Mouse (Mus musculus) T-helper 17 cell (primary cell): Measurements from ENCODE around the gene Celf2.

Experiments used
- in situ Hi-C, 2 experiments: fragments of 300-600 bp; cut with MboI, MseI; formaldehyde crosslinking; loops; 1 replicate in 1 of 2; 2 replicates in 1 of 2; pipeline ENCODE4 v1.15.1; 2025; ENCODE audit warnings: high pct_unique_total_duplicates in 2 of 2

The Celf2 gene

GRCm38 (mm10) chr2:6565175-6565574 lies 944.2 kb downstream of the Celf2 start:
- in situ Hi-C loops: no loop called here

DNA sequence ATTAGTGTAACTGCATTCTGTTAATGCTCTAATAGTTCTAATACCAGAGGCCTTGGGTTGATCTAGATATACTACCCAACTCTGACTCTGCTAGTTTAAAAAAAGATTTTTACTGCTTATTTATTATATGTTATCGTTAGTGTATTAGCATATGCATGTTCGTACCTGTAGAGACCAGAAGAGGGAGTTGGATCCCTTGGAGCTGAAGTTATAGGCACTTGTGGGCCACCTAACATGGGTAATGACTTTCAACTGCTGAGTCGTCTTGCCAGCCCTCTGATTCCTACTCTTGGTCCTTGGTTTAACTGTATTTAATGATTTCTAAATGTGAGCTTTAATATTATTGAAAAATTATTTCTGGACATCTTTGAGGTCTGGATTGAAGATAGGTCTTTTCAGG lies 948.0 kb downstream of the Celf2 start:
- in situ Hi-C loops: no loop called here

GRCm38 (mm10) chr2:6560802-6561201 lies 948.6 kb downstream of the Celf2 start:
- in situ Hi-C loops: no loop called here

GRCm38 (mm10) chr2:6559581-6559980 lies 949.8 kb downstream of the Celf2 start:
- in situ Hi-C loops: loop anchor here in 1 of 2 experiments (5.0 to 10.0 kb wide), 2 partner anchors 33 to 135 kb away; no protein-coding TSS in a partner anchor

DNA sequence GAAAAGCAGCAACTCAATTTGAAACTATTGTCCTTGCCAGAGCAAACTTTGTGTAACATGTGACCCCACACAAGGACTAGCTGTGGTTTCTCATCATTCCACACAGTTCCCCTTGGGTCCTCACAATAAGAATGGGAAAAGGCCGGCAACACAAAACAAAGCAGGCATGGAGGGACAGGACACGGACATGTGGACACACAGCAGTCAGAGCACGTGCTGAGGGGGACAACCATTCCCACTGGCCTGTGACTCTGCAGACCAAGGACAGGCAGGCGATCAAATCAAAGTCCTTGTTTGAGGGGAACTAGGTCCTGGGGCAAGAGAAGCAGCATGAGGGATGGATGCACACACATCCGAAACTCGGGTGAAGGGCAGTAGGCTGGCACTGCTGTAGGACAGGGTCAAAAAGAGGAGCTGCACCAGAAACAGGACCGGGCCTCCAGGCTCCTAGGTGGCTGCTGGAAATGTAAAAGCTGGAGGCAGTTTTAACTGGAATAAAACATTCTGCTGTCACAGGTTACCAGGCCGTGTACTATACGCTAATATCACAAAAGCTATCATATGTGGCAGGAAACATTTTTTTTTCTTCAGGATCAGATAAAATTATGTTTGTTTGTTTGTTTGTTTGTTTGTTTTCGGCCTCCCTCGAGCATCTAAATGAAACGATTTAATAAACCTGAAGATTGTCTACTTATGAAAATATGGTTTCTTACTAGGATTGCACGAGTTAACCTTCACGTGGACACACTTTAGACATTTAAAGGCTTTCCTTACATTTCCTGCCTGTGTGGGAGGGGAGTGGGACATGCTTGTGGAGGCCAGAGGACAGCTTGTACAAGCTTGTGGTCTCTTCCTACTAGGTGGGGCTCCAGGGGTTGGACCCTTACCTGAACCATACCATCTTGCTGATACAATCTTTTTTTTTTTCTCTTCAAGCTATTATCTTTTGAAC lies 950.8 kb downstream of the Celf2 start:
- in situ Hi-C loops: loop anchor here in 1 of 2 experiments (5.0 to 10.0 kb wide), 2 partner anchors 34 to 136 kb away; no protein-coding TSS in a partner anchor

- in situ Hi-C loops: loop anchor here in 1 of 2 experiments (5.0 to 10.0 kb wide), 2 partner anchors 35 to 137 kb away; no protein-coding TSS in a partner anchor
Observed at GRCm38 (mm10) chr2:6557749-6558148, 951.6 kb downstream of the Celf2 start.

- in situ Hi-C loops: loop anchor here in 1 of 2 experiments (5.0 to 10.0 kb wide), 2 partner anchors 35 to 138 kb away; no protein-coding TSS in a partner anchor
Observed at GRCm38 (mm10) chr2:6556913-6557312, 952.5 kb downstream of the Celf2 start.

DNA sequence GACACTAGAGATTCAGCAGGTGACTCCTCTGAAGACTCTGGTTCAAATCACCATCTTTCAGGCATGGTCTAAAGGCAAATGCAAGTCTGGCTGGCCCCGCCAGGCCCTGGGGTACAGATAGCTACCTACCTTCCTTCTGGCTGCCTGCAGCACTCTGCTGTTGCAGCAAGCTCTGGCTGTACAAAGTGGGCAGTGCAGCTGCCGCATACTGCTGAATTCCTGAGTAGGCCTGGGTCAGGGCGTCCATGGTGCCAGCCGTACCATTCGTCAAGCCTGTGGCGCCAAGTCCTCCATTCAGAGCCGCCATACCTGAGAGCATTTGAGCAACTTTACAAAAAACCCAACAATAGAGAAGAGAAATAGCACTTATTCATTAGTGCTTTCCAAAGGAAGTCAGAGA lies 955.7 kb downstream of the Celf2 start:
- in situ Hi-C loops: loop anchor here in 1 of 2 experiments (10.0 kb wide), 1 partner anchor 141 kb away; no protein-coding TSS in a partner anchor

DNA sequence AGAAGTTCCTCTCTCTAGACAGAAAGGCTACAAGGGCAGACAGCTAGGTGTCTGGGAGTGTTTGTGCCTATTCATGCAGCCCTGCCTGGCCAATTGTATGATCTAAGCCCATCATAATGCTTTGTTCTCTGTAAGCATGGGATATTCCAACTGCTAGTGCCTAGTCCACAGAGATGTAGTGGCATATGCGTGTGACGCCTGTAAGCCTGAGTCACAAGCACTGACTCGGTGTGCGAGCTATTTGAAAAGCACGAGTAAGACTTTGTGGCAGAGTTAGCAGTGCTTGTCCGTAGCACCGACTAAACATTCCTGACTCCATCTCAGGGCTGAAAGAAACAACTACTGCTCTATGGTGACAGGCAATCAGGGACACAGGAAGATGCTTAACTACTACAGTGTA lies 960.1 kb downstream of the Celf2 start:
- in situ Hi-C loops: loop anchor here (5.0 to 10.0 kb wide), 2 partner anchors 167 to 326 kb away; no protein-coding TSS in a partner anchor

DNA sequence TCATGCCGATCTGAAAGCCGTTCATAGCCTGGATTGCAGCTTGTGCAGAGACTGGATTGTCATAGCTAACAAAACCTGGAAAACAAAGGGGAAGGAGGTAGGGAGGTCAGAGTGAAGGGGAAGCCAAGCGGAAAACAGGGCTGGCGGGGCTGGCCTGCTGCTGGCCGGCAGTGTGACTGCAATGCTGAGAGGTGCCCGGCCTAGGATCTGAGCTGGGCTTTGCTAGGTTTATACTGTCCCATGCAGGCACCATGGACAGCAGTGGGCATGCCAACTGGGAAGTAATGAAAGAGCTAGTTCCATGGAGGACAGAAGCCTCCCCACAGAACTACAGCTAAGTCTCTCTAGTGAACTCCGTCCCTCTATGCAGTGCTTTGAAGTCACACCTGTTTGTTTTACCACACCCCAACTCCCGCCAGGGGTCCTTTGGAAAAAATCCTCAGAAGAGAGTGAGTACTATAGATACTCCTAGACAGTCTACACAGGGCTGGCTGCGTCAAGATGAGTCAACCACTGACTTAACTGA lies 962.2 kb downstream of the Celf2 start:
- in situ Hi-C loops: loop anchor here (5.0 to 10.0 kb wide), 2 partner anchors 165 to 328 kb away; no protein-coding TSS in a partner anchor

- in situ Hi-C loops: loop anchor here (5.0 to 10.0 kb wide), 2 partner anchors 164 to 328 kb away; no protein-coding TSS in a partner anchor
Observed at GRCm38 (mm10) chr2:6546462-6547138, 962.8 kb downstream of the Celf2 start.

GRCm38 (mm10) chr2:6545127-6545931 lies 964.0 kb downstream of the Celf2 start:
- in situ Hi-C loops: loop anchor here (5.0 to 10.0 kb wide), 2 partner anchors 163 to 329 kb away; no protein-coding TSS in a partner anchor

DNA sequence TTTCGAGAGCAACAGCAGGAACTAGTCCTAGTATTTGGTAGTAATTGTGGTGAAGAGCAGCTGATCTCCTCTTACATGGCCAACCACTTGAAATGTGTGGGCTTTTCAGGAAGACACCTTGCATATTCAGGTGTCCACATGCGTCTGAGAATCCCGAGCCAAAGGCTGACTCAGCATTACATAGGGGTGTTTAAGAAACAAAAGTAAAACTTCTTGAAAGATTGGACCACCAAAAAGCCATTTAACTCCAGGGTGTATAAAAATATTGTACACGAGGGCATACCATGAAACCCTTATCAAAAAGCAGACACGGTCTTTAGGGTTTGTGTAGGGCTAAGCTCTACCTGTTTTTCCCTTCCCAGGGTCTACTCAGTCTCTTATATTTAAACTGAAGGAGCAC lies 965.7 kb downstream of the Celf2 start:
- in situ Hi-C loops: loop anchor here in 1 of 2 experiments (10.0 kb wide), 1 partner anchor 331 kb away; no protein-coding TSS in a partner anchor

DNA sequence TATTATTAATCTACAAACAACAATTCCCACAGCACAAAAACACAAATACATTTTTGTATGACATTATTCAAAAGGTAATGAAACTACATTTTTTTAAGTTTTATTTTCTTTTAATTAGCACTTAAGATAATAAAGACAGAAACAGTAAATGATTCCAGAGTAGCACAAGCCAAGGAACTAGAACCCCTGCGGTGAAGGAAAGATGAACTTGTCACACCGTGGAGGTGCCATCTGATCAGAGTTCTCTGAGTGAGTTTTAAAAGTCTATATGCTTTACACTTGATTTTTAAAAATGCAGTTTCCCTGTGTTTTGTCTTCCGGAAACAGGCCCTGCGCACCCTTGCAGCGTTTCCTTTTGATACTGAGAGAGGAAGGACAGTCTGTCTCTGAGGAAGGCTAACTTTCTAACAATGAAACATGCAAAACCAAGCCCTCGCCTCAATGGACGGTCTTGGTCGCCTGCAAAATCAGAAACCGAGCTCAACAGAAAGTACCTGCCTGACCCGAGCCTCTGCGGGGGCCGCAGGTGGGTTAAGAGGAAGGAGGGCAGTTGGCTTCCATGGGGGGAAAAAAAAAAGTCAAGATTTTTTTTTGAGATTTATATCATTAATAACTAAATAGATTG lies 966.7 kb downstream of the Celf2 start:
- in situ Hi-C loops: loop anchor here in 1 of 2 experiments (10.0 kb wide), 1 partner anchor 332 kb away; no protein-coding TSS in a partner anchor

DNA sequence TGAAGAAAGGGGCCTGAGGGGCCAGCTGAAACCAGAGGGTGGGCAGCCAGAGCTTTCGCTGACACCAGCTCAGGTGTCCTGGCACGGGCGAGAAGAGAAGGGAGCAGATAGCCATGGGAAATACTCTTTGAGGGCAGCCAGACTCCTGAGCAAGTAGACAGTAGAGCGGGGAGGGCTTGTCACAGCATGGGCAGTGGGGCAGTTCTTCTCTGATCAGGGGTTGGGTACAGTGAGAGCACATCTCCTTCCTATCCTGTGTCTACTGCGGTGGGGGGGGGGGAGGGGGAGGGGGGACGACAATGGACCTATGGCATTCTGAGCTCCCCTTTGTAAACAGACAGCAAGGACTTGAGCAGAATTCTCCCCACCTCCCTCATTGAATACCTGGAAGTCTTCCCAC lies 968.5 kb downstream of the Celf2 start:
- in situ Hi-C loops: loop anchor here in 1 of 2 experiments (10.0 kb wide), 1 partner anchor 334 kb away; no protein-coding TSS in a partner anchor

- in situ Hi-C loops: loop anchor here in 1 of 2 experiments (10.0 kb wide), 1 partner anchor 335 kb away; no protein-coding TSS in a partner anchor
Observed at GRCm38 (mm10) chr2:6540092-6540491, 969.3 kb downstream of the Celf2 start.

- in situ Hi-C loops: no loop called here
Observed at GRCm38 (mm10) chr2:6538500-6538899, 970.9 kb downstream of the Celf2 start.

DNA sequence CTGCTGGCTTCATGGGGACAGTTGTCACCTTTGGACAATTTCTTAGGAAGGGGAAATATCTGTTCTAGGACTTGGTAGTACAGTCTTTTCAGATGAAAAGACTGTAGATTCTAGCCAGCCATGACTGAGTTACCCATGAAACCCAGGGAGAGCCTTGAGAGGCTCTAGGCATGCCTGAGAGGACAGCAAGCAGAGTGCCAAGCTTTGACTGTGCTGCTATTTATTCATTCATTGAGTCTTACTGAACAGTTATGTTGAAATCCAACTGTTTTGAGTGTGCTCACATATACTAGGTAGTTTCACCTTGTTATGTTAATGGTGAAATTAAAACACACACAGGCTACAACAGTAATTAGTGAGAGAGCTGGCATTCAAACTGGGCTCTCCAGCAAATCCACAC lies 971.3 kb downstream of the Celf2 start:
- in situ Hi-C loops: no loop called here

DNA sequence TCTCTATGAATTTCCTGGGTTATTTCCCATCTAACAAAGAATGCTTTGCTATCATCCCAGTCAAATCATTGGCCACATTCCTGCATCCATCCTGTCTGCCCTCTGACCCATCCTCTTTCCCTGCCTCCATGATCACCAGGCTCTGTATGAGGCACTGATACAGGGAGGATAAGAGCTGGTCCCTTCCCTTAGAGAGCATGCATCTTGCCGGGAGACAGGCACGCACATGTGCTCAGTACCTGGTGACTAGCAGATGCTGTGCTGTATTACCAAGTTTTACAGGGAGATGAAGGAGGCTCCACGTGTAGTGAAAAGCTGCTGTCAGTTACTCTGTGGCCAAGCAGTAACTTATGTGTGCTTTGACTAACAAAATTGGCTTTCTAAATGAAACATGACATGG lies 972.0 kb downstream of the Celf2 start:
- in situ Hi-C loops: no loop called here

GRCm38 (mm10) chr2:6536372-6536771 lies 973.0 kb downstream of the Celf2 start:
- in situ Hi-C loops: no loop called here
